Mouse (Mus musculus) liver, postnatal 0 days (tissue): ENCODE data around the gene Ntrk1. TPM values are rescaled to one million over a fixed set of nuclear protein-coding genes. Genes with fewer than 3 reads are reported as not detected.

Source experiments
- ATAC-seq: fragments of 200-750 bp; cut with Nextera tagmentation; 2 replicates; pipeline ENCODE4 v1.8.0; 2017; ENCODE audit warnings: mild to moderate bottlenecking, moderate library complexity
- DNase-seq: peaks from one replicate; pipeline ENCODE4 v3.0.0-alpha.2; 2016
- H3K27ac ChIP-seq: fragments of 300-500 bp; sonication (generic); 2 replicates; pipeline ENCODE4 v1.5.1; 2014; ENCODE audit warnings: antibody characterized with exemption, moderate library complexity, mild to moderate bottlenecking, low read depth
- H3K27me3 ChIP-seq: fragments of 300-500 bp; sonication (generic); 2 replicates; pipeline ENCODE4 v1.6.1; 2014; ENCODE audit warnings: low read length, control low read depth, mixed read lengths; ENCODE audit not compliant: insufficient read depth
- H3K36me3 ChIP-seq: fragments of 300-500 bp; sonication (generic); replicated peaks from 2 replicates; pipeline ENCODE4 v1.6.1; 2014; ENCODE audit warnings: mild to moderate bottlenecking, control low read depth, low read length, moderate library complexity, mixed read lengths; ENCODE audit not compliant: insufficient read depth
- H3K4me1 ChIP-seq: fragments of 300-500 bp; sonication (generic); 2 replicates; pipeline ENCODE4 v1.6.1; 2014; ENCODE audit warnings: antibody characterized with exemption, mild to moderate bottlenecking, control low read depth; ENCODE audit not compliant: insufficient read depth
- H3K4me2 ChIP-seq: fragments of 300-500 bp; sonication (generic); 2 replicates; pipeline ENCODE4 v1.6.1; 2014; ENCODE audit warnings: low read depth, mild to moderate bottlenecking, low read length, moderate library complexity, mixed read lengths
- H3K4me3 ChIP-seq: fragments of 300-500 bp; sonication (generic); 2 replicates; pipeline ENCODE4 v1.5.1; 2014; ENCODE audit warnings: low read depth, low read length
- H3K9ac ChIP-seq: fragments of 300-500 bp; sonication (generic); replicated peaks from 2 replicates; pipeline ENCODE4 v1.6.1; 2014; ENCODE audit warnings: mild to moderate bottlenecking, moderate library complexity
- H3K9me3 ChIP-seq: fragments of 300-500 bp; sonication (generic); 2 replicates; pipeline ENCODE4 v1.6.1; 2016; ENCODE audit warnings: mild to moderate bottlenecking, control low read depth, low read length, mixed read lengths
- CTCF ChIP-seq: sonication (generic); IDR thresholded peaks from 2 replicates; pipeline ENCODE4 v1.5.1; 2016; ENCODE audit warnings: antibody characterized with exemption, low read depth
- EP300 ChIP-seq: IDR thresholded peaks from 2 replicates; pipeline ENCODE4 v1.6.1; 2016; ENCODE audit warnings: antibody characterized with exemption, low read depth, mild to moderate bottlenecking
- WGBS: fragments of 180-500 bp; shearing (Covaris S2); extraction: QIAGEN DNeasy Blood & Tissue Kit; methylation state at CpG from one replicate; pipeline ENCODE4 v1.1.7; 2014; ENCODE audit not compliant: insufficient replicate concordance; 5-methylcytosine and 5-hydroxymethylcytosine counted together
- polyA plus RNA-seq: library from polyadenylated mRNA; unstranded; fragments of >200 nt; fragmentation: Nextera tagmentation; extraction: Ambion mirVana; gene quantifications from 2 replicates; pipeline ENCODE4 v1.2.1, GENCODE M21; 2015

The Ntrk1 gene
- polyA plus RNA-seq, 1 experiment from 2014 or later, result 0.53 TPM

- peak; percentile 82 for DNase-seq
- under 1% methylated on average over 32 of the region's 37 CpGs for WGBS
- H3K4me1 ChIP-seq, result peaks cover 19% of the 10 kb centered on the region
- H3K27ac ChIP-seq, result peak overlapping the region; percentile 67
- peak overlapping the region; percentile 62 for H3K9ac ChIP-seq
- H3K27me3 ChIP-seq, result no peaks in the 10 kb centered on the region
- TF ChIP-seq EP300 (no peak), CTCF (peak; percentile 88)
- peak overlapping the region; percentile 54 for H3K4me3 ChIP-seq
- H3K9me3 ChIP-seq, result no peaks in the 10 kb centered on the region
- ATAC-seq, result peak; percentile 58
- H3K36me3 ChIP-seq, result no peaks in the 10 kb centered on the region
- H3K4me2 ChIP-seq, result peak overlapping the region; percentile 65
These were observed 26.1 kb downstream of the Ntrk1 start for GRCm38 (mm10) chr3:87768844-87769243.

DNA sequence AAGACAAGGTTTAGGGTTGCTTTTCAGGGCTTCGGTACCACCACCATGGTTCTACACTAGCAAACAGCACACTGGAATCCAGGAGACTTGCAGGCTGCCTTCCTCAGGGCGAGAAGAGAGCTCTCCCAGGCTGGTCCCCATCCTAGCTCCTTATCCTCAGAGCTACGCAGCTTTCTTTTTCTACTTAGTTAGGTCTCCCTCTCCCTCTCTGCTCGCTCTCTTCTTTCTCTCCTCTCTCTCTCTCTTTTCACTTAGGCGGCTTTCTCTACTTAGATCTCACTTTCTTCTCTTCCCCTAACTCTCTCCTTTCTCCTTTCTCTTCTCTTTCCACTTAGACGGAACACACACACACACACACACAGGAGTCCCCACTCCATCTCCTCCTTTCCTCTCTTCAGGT is 26.5 kb downstream of the Ntrk1 start:
- 35% methylated on average over 6 of the region's 6 CpGs for WGBS
- Histone ChIP-seq H3K27me3 (no peaks in the 10 kb centered on the region), H3K9me3 (no peaks in the 10 kb centered on the region), H3K4me1 (peaks cover 18% of the 10 kb centered on the region), H3K9ac (peak overlapping the region; percentile 62), H3K4me3 (peak overlapping the region; percentile 54), H3K27ac (peak overlapping the region; percentile 67), H3K36me3 (no peaks in the 10 kb centered on the region), H3K4me2 (peak overlapping the region; percentile 65)
- no peak for DNase-seq
- no peak for ATAC-seq
- TF ChIP-seq CTCF (no peak), EP300 (no peak)

- WGBS, result 52% methylated on average over 8 of the region's 8 CpGs
- H3K4me2 ChIP-seq, result peak overlapping the region; percentile 65
- DNase-seq, result no peak
- peaks cover 18% of the 10 kb centered on the region for H3K4me1 ChIP-seq
- H3K9ac ChIP-seq, result peak overlapping the region; percentile 62
- no peaks in the 10 kb centered on the region for H3K9me3 ChIP-seq
- ATAC-seq, result peak; percentile 14; the same call in 1 of the 2 replicates
- peak overlapping the region; percentile 54 for H3K4me3 ChIP-seq
- peak overlapping the region; percentile 67 for H3K27ac ChIP-seq
- no peaks in the 10 kb centered on the region for H3K36me3 ChIP-seq
- H3K27me3 ChIP-seq, result no peaks in the 10 kb centered on the region
- no peak for TF ChIP-seq EP300
- TF ChIP-seq CTCF, result no peak
These were observed 27.2 kb downstream of the Ntrk1 start for GRCm38 (mm10) chr3:87767764-87768163.

- Histone ChIP-seq H3K4me2 (peak overlapping the region; percentile 49), H3K27ac (peak overlapping the region; percentile 75), H3K4me3 (no peak overlapping the region), H3K36me3 (no peaks in the 10 kb centered on the region), H3K9ac (no peak overlapping the region), H3K9me3 (no peaks in the 10 kb centered on the region), H3K4me1 (peaks cover 17% of the 10 kb centered on the region), H3K27me3 (no peaks in the 10 kb centered on the region)
- WGBS, result 63% methylated on average over 3 of the region's 3 CpGs
- no peak for ATAC-seq
- no peak for TF ChIP-seq EP300
- TF ChIP-seq CTCF, result no peak
- DNase-seq, result no peak
These were observed 28.7 kb downstream of the Ntrk1 start for GRCm38 (mm10) chr3:87766284-87766667.

DNA sequence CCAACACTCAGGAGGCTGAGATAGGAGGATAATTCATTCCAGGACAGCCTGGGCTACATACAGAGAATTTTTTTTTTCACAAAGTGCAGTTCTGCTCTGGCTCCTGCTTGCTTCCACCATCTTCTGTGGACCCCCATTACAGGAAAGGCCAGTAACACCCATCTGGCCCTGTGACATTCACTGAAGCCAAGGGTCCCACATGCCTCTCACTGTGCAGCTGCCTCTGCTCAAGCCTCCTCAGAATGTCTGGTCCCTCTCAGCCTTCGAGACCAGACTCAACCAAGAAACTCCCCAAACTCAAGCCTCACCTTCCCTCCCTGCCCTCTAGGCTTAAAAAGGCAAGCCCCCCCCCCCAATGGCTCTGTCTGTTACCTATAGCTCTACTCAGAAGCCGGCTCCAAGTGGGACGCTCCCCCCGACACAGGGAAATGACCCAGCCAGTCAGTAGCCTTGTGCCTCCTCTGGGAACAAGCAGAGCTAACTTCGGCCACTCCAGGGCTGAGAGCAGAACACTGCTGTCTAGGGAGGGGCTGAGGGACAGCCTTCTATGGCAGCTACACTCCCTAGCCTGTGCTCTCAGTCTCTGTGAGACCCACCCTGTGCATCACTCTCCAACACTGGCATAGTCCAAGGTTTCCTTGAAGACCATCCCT is 29.2 kb downstream of the Ntrk1 start:
- peak overlapping the region; percentile 75 for H3K27ac ChIP-seq
- H3K4me2 ChIP-seq, result peak overlapping the region; percentile 49
- 0 out of 2 replicates have a peak overlapping the region, but pooled peaks have one; percentile 26 for H3K9ac ChIP-seq
- H3K36me3 ChIP-seq, result no peaks in the 10 kb centered on the region
- 67% methylated on average over 5 of the region's 5 CpGs for WGBS
- no peaks in the 10 kb centered on the region for H3K9me3 ChIP-seq
- H3K4me1 ChIP-seq, result peaks cover 19% of the 10 kb centered on the region
- no peaks in the 10 kb centered on the region for H3K27me3 ChIP-seq
- ATAC-seq (no peak), DNase-seq (no peak)
- TF ChIP-seq CTCF (no peak), EP300 (no peak)
- H3K4me3 ChIP-seq, result no peak overlapping the region

DNA sequence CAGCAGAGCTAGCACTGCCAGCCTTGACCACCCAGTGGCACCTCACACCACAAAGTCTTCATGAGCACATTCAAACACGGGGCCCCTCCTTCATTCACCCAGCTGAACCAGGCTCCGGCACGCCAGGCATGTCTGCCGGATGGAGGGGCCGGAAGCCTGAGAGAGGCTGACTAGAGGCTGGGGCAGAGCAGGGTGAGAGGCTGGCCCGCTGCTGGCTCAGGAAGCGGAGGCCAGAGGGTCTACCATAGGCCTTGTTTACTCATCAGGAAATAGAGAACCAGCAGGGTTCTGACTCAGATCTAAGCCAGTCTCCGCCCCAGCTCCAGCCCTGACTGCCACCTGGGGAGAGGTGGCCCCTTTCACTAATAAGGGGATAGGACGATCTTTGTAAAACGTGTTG is 29.9 kb downstream of the Ntrk1 start:
- no peak for TF ChIP-seq CTCF
- TF ChIP-seq EP300, result no peak
- no peaks in the 10 kb centered on the region for H3K9me3 ChIP-seq
- H3K4me3 ChIP-seq, result 0 out of 2 replicates have a peak overlapping the region, but pooled peaks have one; percentile 3

More for the DNA sequence above, 29.9 kb downstream of the Ntrk1 start:
- DNase-seq, result peak; percentile 66
- H3K4me1 ChIP-seq, result peaks cover 19% of the 10 kb centered on the region
- H3K27ac ChIP-seq, result peak overlapping the region; percentile 75
- 22% methylated on average over 10 of the region's 10 CpGs for WGBS
- no peaks in the 10 kb centered on the region for H3K27me3 ChIP-seq
- peak overlapping the region; percentile 26; the same call in 1 of the 2 replicates for H3K9ac ChIP-seq
- H3K4me2 ChIP-seq, result peak overlapping the region; percentile 49
- ATAC-seq, result peak; percentile 63
- H3K36me3 ChIP-seq, result no peaks in the 10 kb centered on the region
